Mouse (Mus musculus): ENCODE measurements at regions not wholly inside any gene's neighbourhood (a gene's known extent, or its start where the extent isn't known, plus 50 kb on each side); places are given as distances from the start of the nearest gene placed in this dataset.

GRCm38 (mm10) chr4:48734854-48735564, 71.7 kb downstream of the Cavin4 start:
- Histone ChIP-seq H3K4me3 (replicated peaks in 1 of 3; ENCODE audit: low read depth in 2 of 3, low read length in 2 of 3, poor library complexity in 1 of 3) (peak overlapping the region in 1 of 3 experiments; percentile 5), H3K9me3 (replicated peaks; ENCODE audit: low read length) (no peaks in the 10 kb centered on the region), H3K4me1 (ENCODE audit: control insufficient read depth in 1 of 2, insufficient read depth in 2 of 2) (peaks cover 2 to 25% of the 10 kb centered on the region in 2 experiments; a peak in 3 of 4 replicates), H3K27ac (ENCODE audit: insufficient read depth, low read depth) (no peak overlapping the region), H3K9ac (ENCODE audit: insufficient read depth, low read depth) (no peak overlapping the region), H3K4me2 (ENCODE audit: insufficient read depth, low read depth, poor library complexity, severe bottlenecking) (peak overlapping the region; percentile 25), H3K27me3 (replicated peaks) (no peaks in the 10 kb centered on the region), H3K36me3 (replicated peaks in 1 of 2; ENCODE audit: control insufficient read depth in 1 of 2, insufficient read depth in 1 of 2, low read length in 1 of 2) (no peaks in the 10 kb centered on the region), H3K79me2 (replicated peaks; ENCODE audit: control insufficient read depth, extremely low read depth, insufficient read depth, poor library complexity, severe bottlenecking) (no peaks in the 10 kb centered on the region)
- DNase-seq (ENCODE audit: extremely low read depth) = peak; percentile 85
- no peak for TF ChIP-seq TCF12 (IDR thresholded peaks at IDR 0.05; ENCODE audit: low read depth, low read length)
- TF ChIP-seq MYC (IDR thresholded peaks at IDR 0.05; ENCODE audit: low read depth, low read length) = peak; percentile 40; the same call in 1 of the 2 replicates
- TF ChIP-seq RAD21 (IDR thresholded peaks at IDR 0.05; ENCODE audit: low read depth, low read length) = no peak
- 0 out of 2 replicates have a peak, but pooled peaks have one; percentile 50 for TF ChIP-seq MAX (IDR thresholded peaks at IDR 0.05; ENCODE audit: low read length)
- TF ChIP-seq IRF4 (IDR thresholded peaks at IDR 0.05; ENCODE audit: low read depth, low read length) = peak; percentile 64
- TF ChIP-seq ZC3H11A (IDR thresholded peaks at IDR 0.05; ENCODE audit: low read depth, low read length) = no peak
- no peak for TF ChIP-seq PAX5 (IDR thresholded peaks at IDR 0.05; ENCODE audit: low read length)
- TF ChIP-seq ZNF384 (IDR thresholded peaks at IDR 0.05; ENCODE audit: low read depth, low read length) = peak; percentile 32
- no peak for TF ChIP-seq ELF1 (IDR thresholded peaks at IDR 0.05; ENCODE audit: low read depth, low read length)
- TF ChIP-seq MAZ (IDR thresholded peaks at IDR 0.05; ENCODE audit: low read depth, low read length) = 0 out of 2 replicates have a peak, but pooled peaks have one; percentile 20
- TF ChIP-seq NELFE (IDR thresholded peaks at IDR 0.05; ENCODE audit: low read depth, low read length) = no peak
- no peak for TF ChIP-seq HCFC1 (IDR thresholded peaks at IDR 0.05; ENCODE audit: low read depth, low read length)
- 0 out of 2 replicates have a peak, but pooled peaks have one; percentile 12 for TF ChIP-seq MXI1 (IDR thresholded peaks at IDR 0.05; ENCODE audit: low read depth, low read length)
- no peak for TF ChIP-seq CHD1 (IDR thresholded peaks at IDR 0.05; ENCODE audit: low read depth, low read length)
- no peak for TF ChIP-seq POLR2A (IDR thresholded peaks at IDR 0.05; ENCODE audit: low read depth, low read length)
- TF ChIP-seq CHD2 (IDR thresholded peaks at IDR 0.05; ENCODE audit: low read length) = no peak
- no peak for TF ChIP-seq ZMIZ1 (IDR thresholded peaks at IDR 0.05; ENCODE audit: low read depth, low read length)
- no peak for TF ChIP-seq EP300 (IDR thresholded peaks at IDR 0.05; ENCODE audit: low read length)
- TF ChIP-seq UBTF (IDR thresholded peaks at IDR 0.05; ENCODE audit: low read depth, low read length) = no peak
- TF ChIP-seq NRF1 (IDR thresholded peaks at IDR 0.05; ENCODE audit: low read depth, low read length) = no peak
- TF ChIP-seq ETS1 (conservative IDR thresholded peaks at IDR 0.05; ENCODE audit: low read depth, low read length) = peak; percentile 52
- no peak for TF ChIP-seq MEF2A (IDR thresholded peaks at IDR 0.05; ENCODE audit: borderline replicate concordance, low read depth, low read length)
- no peak for TF ChIP-seq E2F4 (IDR thresholded peaks at IDR 0.05; ENCODE audit: insufficient replicate concordance, low read depth, low read length)
- dilution Hi-C loops (cut with MboI; ENCODE audit: extremely low pct_ligation_motif_present, extremely low pct_unique_long_range_greater_than_20kb, low sequenced_read_pairs) = no loop called here
- in situ Hi-C loops (cut with MboI; ENCODE audit: low pct_ligation_motif_present, low pct_unique_long_range_greater_than_20kb, low sequenced_read_pairs) = no loop called here
